In the genomic region with DNA sequence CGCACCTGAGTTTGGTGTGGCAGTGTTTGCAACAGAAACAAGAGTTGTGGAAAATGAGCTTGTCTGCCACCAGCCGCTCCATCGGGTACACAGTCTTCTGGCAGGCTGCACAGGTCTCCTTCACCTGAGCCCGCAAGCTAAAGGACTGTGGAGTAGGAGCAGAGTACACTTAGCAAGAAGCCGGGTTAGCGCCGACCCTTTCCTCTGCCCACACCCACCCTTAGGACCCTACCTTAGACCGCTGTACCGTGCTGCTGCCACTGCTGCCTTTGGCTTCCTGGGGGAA, we compare ENCODE assay signal across 1 mouse cellular context.
TF ChIP-seq lines count a peak whose summit lies in the region.

No protein-coding gene starts in this region.

TF ChIP-seq in MEL, 35 proteins besides CTCF, POLR2A, EP300 and RAD21:
- TF ChIP-seq POLR2AphosphoS5 (IDR thresholded peaks at IDR 0.05; ENCODE audit: borderline replicate concordance, low read depth, low read length) (no peak), E2F4 (IDR thresholded peaks at IDR 0.05; ENCODE audit: borderline replicate concordance, low read depth, low read length) (no peak), MAZ (IDR thresholded peaks at IDR 0.05; ENCODE audit: low read depth, low read length) (no peak), MAFK (IDR thresholded peaks at IDR 0.05; ENCODE audit: borderline replicate concordance, low read depth, low read length) (no peak)
